Mouse (Mus musculus): ENCODE measurements around the gene Srm.

The Srm gene

DNA sequence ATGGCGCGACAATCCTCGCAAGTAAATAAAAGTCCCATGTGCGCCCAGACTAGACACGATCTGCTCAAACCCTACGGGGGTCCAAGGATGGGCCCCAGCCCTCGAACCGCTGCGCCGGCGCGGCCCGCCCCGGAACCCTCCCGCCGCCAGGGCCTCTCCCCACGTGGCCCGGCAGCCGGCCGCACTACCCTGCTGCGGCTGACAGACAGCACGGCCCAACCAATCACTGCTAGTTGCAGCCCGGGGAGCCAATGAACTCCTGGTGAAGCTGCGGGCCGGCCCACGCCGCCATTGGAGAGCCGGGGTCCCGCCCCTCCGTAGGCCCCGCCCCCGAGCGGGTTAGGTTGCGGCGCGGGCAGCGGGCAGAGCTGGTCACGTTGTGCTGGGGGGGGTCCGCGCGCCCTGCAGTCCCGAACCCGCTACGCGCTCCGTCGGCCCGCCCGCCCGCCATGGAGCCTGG, at the start of gene Srm:
Srm (plus strand) TSS at position 333 of the 460 bp plus-strand sequence.
- peak; percentile 96 for DNase-seq (ENCODE audit: low spot score)

DNA sequence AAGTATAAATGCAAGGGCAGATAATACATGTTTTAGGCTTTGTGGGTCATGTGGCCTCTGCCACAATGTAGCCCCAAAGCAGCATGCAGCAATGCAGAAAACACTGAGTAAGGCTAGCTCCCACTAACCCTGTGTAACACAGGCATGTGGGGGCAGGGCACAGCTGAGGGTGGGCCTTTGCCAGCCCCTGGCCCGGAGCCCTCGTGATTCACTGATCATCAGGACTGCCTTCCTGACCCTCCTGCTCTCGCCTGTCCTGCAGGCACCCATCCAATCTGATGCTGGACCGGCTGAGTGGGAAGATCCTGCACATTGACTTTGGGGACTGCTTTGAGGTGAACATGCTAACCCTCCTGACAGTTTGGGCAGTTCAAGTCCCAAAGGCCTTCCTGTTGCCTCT, 42.2 kb upstream of the Srm start:
- DNase-seq (ENCODE audit: low spot score), result no peak

DNA sequence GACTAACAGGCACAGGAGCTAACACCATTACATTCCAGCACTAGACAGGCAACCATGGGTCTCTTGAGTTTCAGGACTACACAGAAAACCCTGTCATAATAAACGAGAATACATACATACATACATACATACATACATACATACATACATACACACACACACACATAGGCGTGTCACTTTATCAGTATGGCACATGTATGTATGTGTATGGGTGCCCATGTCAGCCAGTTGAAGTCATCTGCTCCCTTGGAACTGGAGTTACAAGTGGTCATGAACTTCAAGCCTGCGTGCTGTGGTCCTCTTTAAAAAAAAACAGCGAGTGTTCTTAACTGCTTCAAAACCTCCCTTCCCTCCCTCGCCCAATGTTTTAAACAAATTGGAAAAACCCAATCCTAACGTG, 33.5 kb upstream of the Srm start:
- no peak for DNase-seq (ENCODE audit: low spot score)

DNA sequence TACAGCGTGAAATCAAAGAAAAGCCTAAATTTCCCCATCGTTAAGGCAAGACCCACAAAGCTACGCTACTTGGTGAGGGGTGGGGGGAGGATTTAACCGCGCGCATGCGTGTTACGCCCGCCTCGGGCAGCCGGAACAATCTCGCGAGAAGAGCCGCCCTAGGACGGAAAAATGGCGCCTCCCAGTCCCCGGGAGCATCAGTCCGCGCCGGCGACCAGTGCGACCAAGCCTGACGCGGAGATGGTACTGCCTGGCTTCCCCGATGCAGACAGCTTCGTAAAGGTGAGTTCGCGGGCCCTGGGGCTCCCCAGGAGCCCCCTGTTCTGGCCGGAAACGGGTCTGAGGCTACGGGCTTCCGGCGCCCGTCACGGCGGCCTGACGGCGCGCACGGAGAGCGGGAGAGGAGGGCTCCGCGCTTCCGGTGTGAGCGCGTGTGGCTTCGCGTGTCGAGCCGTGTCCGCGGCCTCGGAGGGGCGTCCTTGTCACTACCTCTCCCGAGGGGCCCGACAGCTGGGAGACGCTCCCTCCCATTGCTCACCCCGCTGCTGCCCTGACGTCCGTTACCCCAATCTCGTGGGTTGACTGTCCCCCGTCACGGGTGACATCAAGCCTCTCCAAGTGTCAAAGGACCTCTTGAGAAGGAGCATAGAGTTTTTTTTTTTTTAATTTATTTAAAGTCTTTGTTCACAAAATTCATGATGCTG, 32.9 kb upstream of the Srm start, which contains the start of gene Exosc10:
Exosc10 (plus strand) TSS at position 133 of the 704 bp plus-strand sequence.
- peak; percentile 85 for DNase-seq (ENCODE audit: low spot score)

DNA sequence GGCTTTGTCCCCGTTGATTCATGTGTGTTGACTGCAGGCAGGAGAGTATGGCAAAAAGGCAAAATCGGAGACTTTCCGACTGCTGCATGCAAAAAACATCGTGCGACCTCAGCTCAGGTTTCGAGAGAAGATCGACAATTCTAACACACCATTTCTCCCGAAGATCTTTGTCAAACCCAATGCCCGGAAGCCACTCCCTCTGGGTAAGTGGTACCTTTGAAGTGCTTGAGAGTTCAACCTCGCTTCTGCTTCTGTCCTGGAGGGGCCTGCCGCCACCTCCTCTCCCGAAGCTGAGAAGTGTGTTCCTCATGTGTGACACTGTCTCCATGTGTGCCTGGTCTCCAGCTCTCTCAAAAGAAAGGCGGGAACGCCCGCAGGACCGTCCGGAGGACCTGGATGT, 28.6 kb upstream of the Srm start:
- no peak for DNase-seq (ENCODE audit: low spot score)

DNA sequence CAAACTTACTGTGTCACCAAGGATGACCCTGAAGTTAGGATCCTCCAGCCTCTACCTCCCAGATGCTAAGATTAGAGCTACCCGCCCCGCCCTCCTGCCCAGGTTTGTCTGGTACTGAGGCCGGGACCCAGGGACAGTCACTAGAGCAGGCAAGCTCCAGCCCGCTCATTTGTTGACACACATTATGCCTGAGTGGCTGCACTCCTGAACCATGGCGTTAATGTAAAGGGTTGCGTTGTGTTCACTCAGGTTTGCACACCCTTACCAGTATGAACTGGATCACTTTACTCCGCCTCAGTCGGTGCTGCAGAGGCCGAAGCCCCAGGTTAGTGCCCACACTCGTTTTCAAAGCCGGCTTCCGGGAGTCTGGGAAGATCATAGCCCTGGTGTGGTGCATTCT, 27.7 kb upstream of the Srm start:
- DNase-seq (ENCODE audit: low spot score), result no peak

DNA sequence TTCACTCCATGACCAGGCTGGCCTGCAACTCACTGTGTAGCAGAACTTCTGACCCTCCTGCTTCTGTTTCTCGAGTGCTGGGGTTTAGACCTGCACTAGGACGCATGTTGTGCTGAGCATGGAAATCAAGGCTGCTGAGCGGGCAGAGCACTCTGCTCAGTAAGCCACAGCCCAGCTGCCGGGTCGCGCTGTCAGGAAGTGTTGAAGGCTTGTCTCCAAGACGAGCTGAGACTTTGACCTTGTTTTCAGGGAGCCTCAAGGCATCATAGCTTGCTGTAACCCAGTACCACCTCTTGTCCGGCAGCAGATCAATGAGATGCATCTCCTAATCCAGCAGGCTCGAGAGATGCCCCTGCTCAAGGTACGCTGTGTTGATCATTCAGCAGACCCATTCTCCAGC, 21.2 kb upstream of the Srm start:
- no peak for DNase-seq (ENCODE audit: low spot score)

DNA sequence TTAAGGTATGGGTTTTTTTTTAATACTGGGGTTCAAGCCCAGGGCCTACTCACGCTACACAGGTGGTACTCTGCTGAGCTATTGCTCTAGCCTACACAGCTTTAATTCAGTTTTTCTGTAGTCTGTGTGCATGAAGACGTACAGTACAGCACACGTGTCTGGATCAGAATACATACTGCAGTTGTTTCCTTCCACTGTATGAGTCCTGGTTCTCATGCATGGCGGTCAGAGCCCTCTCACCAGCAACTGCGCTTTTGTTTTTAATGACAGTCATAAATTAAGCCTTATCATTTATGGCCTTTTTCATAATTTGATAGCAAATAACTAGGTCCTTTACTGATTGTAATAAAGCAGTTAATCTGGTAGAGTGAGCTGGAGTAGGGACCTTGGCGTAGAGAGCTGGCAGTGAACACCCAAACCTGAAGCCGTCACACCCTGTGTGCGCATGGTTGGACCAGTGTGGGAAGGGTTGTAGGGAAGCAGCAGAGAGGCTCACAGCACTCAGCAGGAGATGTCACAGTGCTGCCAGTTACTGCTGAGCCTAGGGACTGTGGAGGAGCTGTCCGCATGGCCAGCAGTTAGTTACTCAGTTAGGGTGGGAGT, 20.5 kb upstream of the Srm start:
- DNase-seq (ENCODE audit: low spot score), result no peak

DNA sequence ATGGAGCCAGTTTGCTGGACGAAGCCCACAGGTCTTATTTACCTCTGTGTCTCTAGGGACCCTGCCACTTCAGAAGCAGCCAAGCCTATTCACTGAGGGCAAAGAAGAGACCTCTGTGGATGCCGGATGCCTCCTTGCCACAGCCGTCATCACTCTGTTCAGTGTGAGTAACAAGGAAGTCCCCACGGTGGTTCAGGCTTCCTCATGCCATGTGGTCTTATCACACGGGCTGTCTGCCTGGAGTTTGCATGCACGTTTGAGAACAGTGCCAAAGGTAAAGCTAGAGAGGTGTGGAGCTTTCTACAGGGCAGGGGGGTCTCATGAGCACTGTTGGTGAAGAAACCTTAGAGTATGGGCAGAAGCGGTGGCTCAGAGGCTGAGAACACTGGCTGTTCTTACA, 18.1 kb upstream of the Srm start:
- DNase-seq (ENCODE audit: low spot score), result no peak

DNA sequence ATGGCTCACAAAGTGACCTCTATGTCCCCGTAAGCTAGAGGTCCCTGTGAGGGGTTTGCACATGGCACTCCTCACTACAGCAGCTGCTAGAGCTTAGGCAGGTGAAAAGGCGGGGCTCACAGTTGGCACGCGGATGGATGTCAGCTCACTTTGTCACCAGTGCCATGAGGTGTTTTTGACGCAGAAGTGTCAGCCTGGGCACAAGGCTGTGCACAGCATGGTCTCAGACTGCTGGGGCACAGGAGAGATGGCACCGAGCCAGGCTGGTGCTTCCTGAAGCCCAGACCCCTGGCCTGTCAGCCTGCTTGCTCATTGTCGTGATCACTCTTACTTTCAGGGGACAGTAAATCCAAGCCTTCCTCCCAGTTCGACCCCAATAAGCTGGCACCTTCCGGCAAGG, 10.5 kb upstream of the Srm start:
- DNase-seq (ENCODE audit: low spot score), result no peak

DNA sequence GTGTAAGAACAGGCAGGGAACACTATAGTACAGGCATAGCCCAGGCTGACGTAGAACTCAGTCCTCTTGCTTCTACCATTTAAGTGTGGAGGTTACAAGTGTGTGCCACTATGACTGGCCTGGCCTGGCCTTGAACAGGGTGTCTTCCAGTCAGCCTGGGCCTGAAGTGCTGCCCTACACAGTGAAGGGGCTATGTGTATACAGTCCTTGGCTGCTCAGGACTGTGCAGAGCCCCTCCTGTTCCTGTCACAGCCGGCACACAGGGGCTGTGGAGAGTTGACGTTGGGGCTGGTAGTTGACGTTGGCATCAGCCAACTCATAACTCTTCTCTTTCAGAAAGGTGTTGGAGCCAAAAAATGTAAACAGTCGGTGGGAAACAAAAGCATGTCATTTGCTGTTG, 9.9 kb upstream of the Srm start:
- no peak for DNase-seq (ENCODE audit: low spot score)

DNA sequence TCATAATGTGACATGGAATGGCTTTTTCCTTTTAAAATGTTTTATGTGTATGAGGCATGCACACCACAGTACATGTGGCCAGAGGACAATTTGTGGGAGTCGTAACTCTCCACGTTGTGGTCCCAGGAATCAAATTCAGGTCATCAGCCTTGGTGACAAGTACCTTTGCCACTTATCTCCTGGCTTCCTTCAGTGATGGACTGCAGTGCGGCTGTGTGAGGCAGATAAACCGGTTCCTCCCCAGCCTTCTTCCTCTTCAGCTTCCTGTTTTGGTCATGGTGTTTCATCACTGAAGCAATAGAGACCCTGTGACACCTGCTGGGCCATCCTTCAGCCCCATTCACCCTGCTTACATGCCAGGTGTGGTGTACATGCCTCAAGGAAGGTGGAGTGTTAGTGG, 8.0 kb upstream of the Srm start:
- no peak for DNase-seq (ENCODE audit: low spot score)

DNA sequence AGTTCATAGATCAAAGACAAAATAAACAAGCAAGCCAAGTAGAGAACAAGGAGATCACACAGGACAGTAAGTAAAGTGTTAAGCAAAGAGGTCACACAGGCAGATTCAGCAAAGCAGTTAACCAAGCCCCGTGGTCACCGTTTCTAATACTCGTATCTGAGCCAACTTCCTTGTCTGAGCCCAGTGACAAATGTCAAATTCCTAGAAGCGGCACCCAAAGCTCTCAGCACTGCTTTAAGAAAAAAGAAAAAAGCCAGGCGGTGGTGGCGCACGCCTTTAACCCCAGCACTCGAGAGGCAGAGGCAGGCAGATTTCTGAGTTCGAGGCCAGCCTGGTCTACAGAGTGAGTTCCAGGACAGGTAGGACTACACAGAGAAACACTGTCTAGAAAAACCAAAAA, 4.7 kb upstream of the Srm start:
- DNase-seq (ENCODE audit: low spot score), result no peak

DNA sequence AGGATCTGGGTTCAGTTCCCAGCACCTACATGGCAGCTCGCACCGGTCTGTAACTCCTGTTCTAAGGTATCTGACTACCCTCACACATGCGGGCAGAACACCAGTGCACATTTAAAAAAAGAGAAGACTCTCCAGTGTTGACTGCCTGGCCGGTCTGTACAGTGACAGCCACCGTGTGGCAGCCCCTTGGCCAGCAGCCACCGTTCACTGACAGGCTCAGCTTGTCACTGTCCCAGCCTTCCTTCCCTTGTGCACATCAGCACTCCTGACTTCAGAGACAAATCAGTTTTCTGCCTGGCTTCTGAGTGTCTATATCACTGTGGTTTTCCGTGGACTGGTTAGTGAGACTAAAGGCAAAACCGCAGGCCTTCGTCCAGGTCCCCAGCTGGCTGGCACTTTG, 2.5 kb upstream of the Srm start:
- no peak for DNase-seq (ENCODE audit: low spot score)

DNA sequence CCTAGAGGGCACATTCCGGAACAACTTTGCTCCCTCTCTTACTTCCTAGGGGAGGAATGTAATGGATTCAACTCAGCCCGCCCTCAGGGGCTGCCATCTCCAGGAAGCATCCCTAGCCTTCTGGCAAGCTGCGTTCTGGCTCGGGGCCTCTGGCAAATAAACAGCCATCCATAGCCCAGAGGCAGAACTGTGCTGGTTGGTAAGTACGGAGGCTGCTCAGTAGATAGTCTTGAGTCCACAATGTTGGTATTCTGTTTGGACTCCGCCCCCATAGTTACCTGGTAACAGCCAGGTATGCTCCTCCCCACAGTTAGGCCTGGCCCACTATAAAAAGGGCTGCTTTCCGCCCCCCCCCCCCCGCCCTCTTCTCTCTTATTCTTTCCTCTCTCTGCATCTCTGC, 1.7 kb upstream of the Srm start:
- no peak for DNase-seq (ENCODE audit: low spot score)

DNA sequence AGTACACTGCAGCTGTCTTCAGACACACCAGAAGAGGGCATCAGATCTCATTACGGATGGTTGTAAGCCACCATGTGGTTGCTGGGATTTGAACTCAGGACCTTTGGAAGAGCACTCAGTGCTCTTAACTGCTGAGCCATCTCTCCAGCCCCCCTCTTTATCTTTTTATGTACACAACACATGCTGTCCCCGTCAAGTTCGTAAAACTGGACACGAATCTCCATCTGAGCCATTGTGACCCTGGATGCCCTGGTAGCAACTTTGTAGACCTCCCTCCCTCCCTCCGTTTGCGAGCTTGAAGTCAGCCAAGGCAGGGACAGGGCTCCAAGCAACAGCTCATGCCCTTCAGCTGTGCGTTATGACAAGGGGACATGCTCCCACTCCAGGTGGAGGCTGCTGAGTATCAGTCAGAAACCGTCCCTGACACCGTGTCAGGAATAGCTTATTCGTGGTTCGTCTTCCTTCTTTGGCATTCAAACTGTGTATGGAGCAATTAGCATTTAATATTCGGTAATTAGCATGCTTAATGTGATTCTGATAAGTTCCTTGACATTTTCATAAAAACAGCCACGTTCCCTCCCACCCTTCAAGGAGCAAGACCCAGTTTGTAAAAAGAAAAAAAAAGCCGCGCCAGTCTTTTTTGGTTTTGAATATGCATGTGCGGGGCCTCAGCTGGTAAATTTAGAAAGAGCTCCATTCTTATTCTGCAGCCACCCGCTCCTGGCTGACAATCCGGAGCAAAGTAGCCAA, 707 bp upstream of the Srm start:
- peak; percentile 32 for DNase-seq (ENCODE audit: low spot score)

DNA sequence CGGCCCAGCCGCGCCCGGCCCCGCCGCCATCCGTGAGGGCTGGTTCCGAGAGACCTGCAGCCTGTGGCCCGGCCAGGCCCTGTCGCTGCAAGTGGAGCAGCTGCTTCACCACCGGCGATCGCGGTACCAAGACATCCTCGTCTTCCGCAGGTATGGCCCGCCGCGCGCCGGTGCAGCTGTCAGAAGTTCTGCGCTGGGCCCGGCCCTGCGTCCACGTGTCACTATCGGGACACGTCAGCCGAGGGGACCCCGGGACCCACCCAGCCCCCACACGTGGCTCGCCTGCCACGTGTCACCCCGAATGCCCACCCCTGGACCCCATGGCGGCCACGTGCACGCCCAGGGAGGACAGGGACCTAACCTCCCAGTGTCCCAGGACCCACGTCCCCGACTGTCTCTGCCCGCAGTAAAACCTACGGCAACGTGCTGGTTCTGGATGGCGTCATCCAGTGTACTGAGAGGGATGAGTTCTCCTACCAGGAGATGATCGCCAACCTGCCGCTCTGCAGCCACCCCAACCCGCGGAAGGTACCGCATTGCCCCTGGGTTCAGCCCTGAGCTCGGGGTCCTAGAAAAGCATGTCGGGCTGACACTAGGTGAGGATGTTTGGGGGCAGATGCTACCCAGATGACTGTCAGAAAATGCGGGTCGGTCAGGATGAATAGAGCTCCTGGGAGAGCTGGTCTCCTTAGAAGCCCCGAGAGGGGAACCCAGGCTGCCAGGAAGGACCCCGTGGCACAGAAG, 506 bp downstream of the Srm start:
- peak; percentile 43 for DNase-seq (ENCODE audit: low spot score)

DNA sequence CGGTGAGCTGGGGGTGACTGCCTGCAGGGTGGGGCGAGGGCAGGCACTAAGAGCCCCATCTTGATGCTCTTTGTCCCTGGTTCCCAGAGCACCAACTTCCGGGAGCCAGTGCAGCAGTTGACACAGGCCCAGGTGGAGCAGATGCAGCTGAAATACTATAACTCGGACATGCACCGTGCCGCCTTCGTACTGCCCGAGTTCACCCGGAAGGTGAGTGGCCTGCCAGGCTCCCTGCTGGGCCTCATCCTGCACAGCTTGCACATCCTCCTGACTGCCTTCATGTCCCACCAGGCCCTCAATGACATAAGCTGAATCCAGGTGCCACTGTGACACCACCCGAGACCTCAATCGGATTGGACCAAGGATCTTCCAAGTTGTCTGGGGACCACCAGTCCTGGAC, 2.7 kb downstream of the Srm start:
- no peak for DNase-seq (ENCODE audit: low spot score)

DNA sequence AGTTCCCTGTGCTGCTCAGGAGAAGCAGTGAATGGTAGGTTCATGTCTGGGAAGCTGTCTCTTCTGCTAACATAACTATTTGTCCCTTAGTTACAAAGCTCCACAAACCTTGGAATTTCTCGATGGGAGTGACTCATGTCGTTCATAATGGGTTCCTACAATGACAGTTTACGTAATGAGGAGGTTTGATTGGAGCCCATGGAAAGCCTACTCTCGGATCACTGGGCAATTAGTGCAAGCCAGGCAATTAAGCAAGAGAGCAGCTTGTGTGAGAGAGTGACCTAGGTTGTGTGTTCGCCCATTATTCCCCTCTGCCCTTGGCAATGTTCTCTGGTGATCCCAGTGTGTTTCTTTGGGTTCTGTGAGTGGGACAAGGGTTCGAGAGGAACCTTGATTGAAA, 4.6 kb downstream of the Srm start:
- no peak for DNase-seq (ENCODE audit: low spot score)

DNA sequence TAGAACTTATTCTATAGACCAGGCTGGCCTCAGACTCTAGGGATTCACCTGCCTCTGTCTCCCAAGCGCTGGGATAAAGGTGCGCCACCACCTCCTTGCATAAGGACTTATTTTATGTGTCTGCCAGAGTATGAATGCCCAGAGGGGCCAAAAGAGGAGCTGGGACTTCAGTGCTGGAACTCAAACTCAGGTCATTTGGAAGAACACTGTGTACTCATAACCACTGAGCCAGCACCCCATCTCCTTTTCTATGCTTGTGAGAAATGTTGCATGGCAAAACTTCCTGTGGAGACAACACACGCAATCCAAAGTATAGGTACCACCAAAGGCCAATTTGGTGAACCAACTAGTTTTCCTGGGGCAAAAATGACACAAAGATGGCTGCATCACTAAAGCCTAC, 5.4 kb downstream of the Srm start:
- DNase-seq (ENCODE audit: low spot score), result no peak

DNA sequence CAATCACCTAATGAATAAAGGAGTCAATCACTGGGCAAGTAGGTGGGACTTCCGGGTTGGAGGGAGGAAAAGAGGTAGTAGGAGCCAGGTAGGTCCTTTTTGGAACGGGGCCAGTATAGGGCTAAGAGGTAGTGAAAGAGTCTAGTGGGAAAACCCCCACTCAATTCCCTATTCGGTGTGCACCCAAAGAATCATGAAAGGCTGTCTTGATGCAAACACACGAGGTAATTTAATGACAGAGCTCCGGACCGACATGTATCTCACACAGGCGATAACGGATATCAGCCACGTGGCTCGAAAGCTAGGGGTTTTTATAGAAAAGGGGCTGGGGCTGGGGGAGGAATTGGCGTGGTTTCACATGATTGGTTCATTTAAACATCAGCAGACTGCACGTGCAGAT, 7.5 kb downstream of the Srm start:
- no peak for DNase-seq (ENCODE audit: low spot score)

DNA sequence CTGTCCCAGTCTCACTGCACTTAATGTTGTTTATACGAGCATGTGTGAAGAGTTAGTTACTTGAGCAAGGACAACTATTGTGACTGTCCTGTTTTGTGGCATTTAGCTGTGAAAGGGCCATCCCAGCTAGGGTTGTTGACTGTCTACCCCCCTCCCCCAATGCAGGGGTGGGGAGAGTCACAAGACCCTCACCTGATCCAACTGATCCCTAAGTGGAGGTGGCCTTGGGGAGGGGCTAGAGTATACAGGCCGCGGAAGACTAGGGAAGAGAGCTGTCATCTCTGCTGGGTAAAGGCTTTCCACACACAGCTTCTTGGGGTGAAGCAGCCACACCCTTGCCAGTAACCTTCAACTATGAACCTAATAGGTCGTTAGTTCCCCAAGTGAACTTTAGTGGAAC, 9.0 kb downstream of the Srm start:
- no peak for DNase-seq (ENCODE audit: low spot score)

DNA sequence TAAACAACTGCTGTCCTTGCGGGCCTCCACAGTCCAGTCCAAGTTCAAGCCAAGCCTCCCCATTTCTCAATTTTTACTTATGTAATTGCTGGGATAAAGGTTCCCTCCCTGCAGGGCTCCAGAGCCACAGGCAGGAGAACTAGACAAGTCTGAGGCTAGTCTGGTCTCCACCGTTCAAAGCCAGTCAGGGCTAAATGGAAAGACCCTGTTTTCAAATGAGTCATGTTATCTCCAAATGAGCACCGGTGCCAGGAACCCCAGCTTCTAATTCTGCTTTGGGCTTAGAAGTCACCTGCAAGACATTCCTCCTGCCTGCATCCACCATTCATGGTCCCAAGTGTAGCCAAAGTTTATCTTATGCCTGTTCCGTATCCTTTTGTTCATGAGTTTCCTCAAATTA, 10.6 kb downstream of the Srm start:
- DNase-seq (ENCODE audit: low spot score), result no peak

Data from urinary bladder, postnatal 25 days (tissue).